Mouse (Mus musculus): ENCODE results near the gene Tmem158.

Tmem158 gene

GRCm38 (mm10) chr9:123245146-123245545 lies 15.4 kb downstream of the Tmem158 start:
- no peak for DNase-seq (ENCODE audit: low read depth, low spot score)

DNA sequence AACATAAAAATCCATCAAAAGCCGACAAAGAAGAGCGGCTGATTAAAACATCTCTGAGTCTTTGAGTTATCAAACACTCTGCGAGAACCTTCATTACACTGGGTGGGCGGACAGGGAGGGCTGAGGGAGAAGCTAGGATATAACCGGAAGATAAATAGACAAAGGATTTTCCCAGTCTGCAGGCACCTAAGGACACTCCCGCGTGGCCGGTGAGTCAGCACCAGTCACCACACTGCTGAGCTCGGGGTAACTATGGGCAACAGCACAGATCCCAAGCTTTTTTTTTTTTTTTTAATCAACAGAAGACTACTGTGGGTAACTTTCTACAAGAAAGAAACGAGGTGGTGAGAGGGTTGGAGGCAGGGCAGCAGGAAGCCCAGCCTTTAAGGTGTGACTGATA lies 16.6 kb downstream of the Tmem158 start:
- no peak for DNase-seq (ENCODE audit: low read depth, low spot score)

DNA sequence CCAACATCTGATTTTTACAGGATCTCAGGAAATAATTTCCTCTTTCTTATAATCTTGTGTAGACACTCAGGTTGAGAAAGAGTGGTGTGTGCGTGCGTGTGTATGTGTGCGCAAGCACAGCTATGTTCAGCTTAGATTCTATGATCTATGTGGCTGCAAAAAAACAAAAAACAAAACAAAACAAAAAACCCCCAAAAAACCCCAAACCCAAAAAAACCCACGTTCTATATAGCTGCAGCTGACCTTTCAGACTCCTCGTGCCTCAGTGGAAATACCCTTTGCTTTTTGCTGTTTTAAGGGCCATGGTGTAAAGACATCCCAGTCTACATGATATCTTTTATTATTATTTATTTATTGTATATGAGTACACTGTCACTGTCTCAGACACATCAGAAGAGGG lies 19.4 kb downstream of the Tmem158 start:
- DNase-seq (ENCODE audit: low read depth, low spot score) = no peak

DNA sequence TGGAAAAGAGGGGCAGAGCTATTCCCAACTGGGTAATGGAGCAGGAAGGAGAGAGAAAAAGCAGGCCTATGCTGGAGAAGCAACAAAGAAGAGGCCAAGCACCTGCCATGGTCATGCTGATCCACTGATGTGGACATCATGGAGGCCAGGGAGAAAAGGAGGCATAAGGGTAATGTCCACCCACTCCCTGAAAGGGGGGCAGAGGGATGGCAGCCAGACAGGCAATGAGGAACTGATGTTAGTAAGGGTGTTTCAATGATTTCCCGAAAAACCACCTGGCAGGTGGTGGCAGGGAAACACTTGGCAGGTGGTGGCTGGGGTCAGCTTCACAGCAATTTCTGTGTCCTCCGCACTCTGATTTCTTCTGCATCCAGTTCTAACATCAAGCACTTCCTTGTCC lies 19.8 kb downstream of the Tmem158 start:
- DNase-seq (ENCODE audit: low read depth, low spot score) = no peak

DNA sequence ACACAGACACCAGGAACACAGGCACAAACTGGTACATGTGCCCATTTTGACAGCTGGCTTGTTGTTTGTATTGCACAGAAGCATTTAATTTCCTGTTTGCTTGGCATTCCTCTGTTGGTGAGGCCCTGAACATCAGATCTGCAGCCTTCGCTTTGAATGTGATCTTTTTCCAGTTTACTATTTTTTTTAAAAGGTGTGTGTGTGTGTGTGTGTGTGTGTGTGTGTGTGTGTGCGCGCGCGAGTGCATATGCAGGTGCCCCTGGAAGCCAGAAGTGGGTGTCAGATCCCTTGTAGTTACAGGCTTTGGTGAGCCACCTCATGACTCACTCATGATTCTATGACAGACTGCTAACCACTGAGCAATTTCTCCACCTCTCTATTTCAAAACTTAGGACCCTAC lies 20.3 kb downstream of the Tmem158 start:
- no peak for DNase-seq (ENCODE audit: low read depth, low spot score)

- DNase-seq (ENCODE audit: low read depth, low spot score) = no peak
Observed at GRCm38 (mm10) chr9:123239651-123240050, 20.9 kb downstream of the Tmem158 start.

- no peak for DNase-seq (ENCODE audit: low read depth, low spot score)
Observed at GRCm38 (mm10) chr9:123238256-123239045, 22.1 kb downstream of the Tmem158 start.

DNA sequence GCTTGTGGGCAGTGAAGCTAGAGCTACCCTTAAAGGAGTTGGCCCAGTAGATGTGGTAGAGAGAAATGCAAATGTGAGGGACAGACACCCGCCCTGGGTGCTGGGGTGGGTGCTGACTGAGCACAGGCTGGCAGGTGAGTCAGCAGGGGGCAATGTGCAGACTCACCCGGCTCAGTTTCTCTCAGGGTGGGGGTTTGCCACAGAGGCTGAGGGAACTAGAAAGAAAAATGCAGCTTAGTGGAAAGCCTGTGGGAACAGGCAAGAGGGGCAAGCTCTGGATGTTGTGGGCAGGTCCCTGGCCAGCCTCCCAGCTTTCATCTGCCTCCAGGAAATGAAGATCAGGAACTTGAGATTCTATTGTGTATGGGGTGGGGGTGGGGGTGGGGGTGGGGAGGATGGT lies 22.8 kb downstream of the Tmem158 start:
- no peak for DNase-seq (ENCODE audit: low read depth, low spot score)

DNA sequence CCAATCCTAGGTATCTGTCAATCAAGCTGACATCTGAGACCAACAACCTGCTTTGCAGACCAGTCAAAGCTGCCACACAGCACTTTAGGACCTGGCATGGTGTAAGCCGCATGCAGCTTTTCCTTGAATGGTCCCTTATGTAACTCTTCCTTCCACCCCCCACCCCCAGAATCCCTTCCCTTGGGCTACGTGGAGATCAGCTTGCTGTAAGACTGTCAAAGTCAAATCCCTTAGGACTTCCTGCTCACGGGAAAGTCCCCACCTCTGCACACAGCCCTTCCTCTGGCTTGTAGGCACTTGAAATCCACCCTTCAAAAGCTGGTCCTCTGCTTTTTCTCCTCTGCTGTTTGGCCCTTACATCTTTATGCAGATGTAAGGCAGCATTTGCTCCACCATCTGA lies 24.9 kb downstream of the Tmem158 start:
- DNase-seq (ENCODE audit: low read depth, low spot score) = no peak

GRCm38 (mm10) chr9:123229826-123230225 lies 30.7 kb downstream of the Tmem158 start:
- DNase-seq (ENCODE audit: low read depth, low spot score) = no peak

DNA sequence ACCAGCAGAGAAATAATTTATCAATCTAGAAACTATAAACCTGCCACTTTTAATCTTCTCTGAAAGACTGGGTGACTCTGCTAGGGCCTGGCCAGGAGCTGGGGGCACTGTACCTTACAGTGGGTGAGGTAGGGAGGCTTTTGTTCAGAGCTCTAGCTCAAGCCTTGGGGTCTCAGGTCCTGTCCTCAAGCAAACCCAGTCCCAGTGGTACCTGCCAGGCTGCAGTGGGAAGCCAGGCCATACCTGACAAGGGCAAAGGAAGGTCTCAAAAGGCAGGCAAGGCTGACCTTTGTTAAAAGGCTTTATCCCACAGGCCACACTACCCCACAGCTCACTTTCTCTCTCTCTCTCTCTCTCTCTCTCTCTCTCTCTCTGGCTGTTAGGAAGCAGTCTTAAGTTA lies 31.9 kb downstream of the Tmem158 start:
- no peak for DNase-seq (ENCODE audit: low read depth, low spot score)

DNA sequence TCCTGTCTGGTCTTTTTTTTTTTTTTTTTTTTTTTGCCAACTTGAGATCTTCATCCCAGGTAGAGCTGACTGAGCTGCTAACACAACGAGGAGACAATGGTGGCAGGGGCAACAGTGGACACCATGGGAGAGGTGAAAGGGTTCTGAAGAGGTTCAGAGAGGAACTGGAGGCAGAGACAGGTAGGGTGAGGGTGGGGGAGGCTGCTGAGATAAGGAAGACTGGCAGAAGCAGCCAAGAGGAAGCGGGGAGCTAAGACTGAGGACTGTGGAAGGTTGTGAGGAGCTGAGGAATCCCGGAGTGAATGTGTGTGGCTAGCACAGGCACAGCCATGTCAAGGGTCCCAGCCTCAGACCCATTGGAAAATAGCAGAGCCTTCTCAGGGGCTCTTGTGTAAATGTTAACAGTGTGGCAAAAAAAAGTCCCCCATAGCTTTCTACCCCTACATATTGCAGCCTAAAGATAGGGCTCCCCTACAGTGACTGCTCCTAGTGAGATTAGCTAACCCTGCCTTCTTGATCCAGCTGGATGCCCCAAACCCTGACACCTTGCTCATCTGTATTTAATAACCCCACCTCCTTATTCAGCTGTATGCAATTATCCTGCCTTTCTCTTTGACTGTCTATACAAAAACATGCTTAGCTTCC lies 33.3 kb downstream of the Tmem158 start:
- DNase-seq (ENCODE audit: low read depth, low spot score) = no peak

- DNase-seq (ENCODE audit: low read depth, low spot score) = no peak
Observed at GRCm38 (mm10) chr9:123224863-123225431, 35.6 kb downstream of the Tmem158 start.

DNA sequence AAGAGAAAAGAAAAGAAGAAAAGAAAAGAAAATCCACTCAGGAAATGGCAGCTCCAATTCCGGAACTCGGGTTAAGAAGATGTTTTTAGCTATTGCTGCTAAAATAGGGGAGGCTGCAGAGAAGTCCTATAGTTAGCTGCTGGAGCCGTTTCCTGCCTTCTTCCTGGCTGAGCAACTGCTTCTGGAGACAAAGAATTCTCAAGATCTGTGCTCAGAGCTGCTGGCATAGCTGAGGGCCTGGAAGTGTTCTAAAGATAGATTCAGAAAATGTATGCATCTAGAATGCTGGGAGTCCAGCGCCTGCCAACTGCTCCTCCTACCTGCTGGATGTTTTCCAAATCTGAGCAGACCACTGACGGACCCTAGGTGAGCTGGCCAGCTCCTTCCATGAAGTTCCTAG lies 40.7 kb downstream of the Tmem158 start:
- DNase-seq (ENCODE audit: low read depth, low spot score) = no peak

DNA sequence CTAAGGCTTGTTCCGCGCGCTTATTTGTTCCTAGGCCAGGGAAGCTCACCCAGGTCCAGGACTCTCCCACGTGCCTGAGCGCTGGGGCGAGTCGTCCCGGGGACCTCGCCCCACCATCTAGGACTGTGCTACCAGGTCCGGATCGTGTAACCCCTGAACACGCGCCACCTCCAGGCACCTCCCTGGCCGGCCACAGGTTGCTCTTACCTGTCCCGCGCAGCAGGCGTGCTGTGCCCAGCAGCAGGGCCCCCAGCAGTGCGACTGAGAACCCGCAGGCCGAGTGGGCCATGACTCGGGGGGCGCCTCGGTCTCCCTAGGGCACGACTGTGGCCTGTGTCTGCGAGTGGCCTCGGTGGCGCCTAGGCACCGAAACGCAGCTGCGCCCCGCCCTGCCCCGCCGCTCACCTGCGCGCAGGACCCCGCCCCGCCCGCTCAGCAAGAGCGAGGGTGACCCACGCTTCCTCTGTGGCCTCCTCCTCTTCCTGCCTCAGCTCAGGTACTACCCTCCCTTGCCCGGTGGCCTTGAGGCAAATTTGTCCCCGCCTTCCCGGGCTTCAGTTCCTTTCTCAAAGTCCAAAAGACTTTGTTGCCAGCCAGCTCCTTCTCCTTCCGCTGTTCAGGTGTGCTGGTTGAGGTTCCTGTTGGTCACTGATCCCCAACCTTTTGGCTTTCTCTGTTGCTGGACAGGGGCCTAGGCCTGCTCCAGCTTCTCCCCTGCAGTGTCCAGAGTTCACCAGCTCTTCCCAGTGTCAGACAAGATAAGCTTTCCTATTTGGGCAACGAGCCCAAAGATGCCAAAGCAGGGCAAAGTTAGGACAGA lies 44.7 kb downstream of the Tmem158 start, which contains the start of gene Cdcp1:
Cdcp1 (minus strand) TSS at position 418 of the 820 bp plus-strand sequence.
- peak; percentile 18 for DNase-seq (ENCODE audit: low read depth, low spot score)

- DNase-seq (ENCODE audit: low read depth, low spot score) = no peak
Observed at GRCm38 (mm10) chr9:123213371-123213770, 47.2 kb downstream of the Tmem158 start.

Measured in WW6 (cell line).